Mouse (Mus musculus) retina, postnatal 7 days (tissue): Measurements from ENCODE around the gene Lipo3.
"Not testable (repeated sequence)": the region's sequence is repeated elsewhere in the genome, so short reads cannot be mapped to it uniquely, and the experiment has no call there.

Experiments used
- DNase-seq: peaks from one replicate; pipeline ENCODE4 v3.0.0-alpha.2; 2012; ENCODE audit warnings: low read depth, low spot score

Lipo3 gene

GRCm38 (mm10) chr19:33761287-33762086 is at the start of gene Lipo3:
Gene Lipo3 (minus strand): TSS chr19:33761951.
- not testable (repeated sequence) for DNase-seq

GRCm38 (mm10) chr19:33787359-33787758 is 25.6 kb upstream of the Lipo3 start, which contains the start of gene Lipo1:
Gene Lipo1 (minus strand): TSS chr19:33787459.
- not testable (repeated sequence) for DNase-seq

- no peak for DNase-seq
These were observed 25.0 kb upstream of the Lipo3 start for GRCm38 (mm10) chr19:33786576-33787277.

- not testable (repeated sequence) for DNase-seq
These were observed 10.5 kb downstream of the Lipo3 start, which contains the start of gene Lipo2 for GRCm38 (mm10) chr19:33751259-33751658. Gene Lipo2 (minus strand): TSS chr19:33751359.

- DNase-seq, result not testable (repeated sequence)
These were observed 136.6 kb downstream of the Lipo3 start, which contains the start of gene Gm8978 for GRCm38 (mm10) chr19:33625152-33625551. Gene Gm8978 (minus strand): TSS chr19:33625252.

- DNase-seq, result peak; percentile 50
These were observed 172.0 kb downstream of the Lipo3 start for GRCm38 (mm10) chr19:33589626-33590302.

- not testable (repeated sequence) for DNase-seq
These were observed 193.2 kb downstream of the Lipo3 start for GRCm38 (mm10) chr19:33568551-33568950.

- DNase-seq, result no peak
These were observed 244.1 kb downstream of the Lipo3 start, which contains the start of gene Lipo4 for GRCm38 (mm10) chr19:33517680-33518079. Gene Lipo4 (minus strand): TSS chr19:33517780.
